Mouse (Mus musculus): ENCODE measurements at regions not wholly inside any gene's neighbourhood (a gene's known extent, or its start where the extent isn't known, plus 50 kb on each side); places are given as distances from the start of the nearest gene placed in this dataset.
"Not testable (repeated sequence)": the region's sequence is repeated elsewhere in the genome, so short reads cannot be mapped to it uniquely, and the experiment has no call there.

- DNase-seq: no peak
Measured at GRCm38 (mm10) chr1:112785135-112785681, 920.5 kb upstream of the Dsel start.

GRCm38 (mm10) chr1:112779801-112780200, 915.1 kb upstream of the Dsel start:
- no peak for DNase-seq

- DNase-seq: no peak
Measured at GRCm38 (mm10) chr1:112778551-112778950, 913.8 kb upstream of the Dsel start.

GRCm38 (mm10) chr1:112750643-112751042, 885.9 kb upstream of the Dsel start:
- not testable (repeated sequence) for DNase-seq

- DNase-seq: no peak
Measured at GRCm38 (mm10) chr1:112748497-112748896, 883.8 kb upstream of the Dsel start.

GRCm38 (mm10) chr1:112703939-112704338, 839.2 kb upstream of the Dsel start:
- DNase-seq: peak; percentile 4

- no peak for DNase-seq
Measured at GRCm38 (mm10) chr1:112658960-112659359, 794.2 kb upstream of the Dsel start.

- no peak for DNase-seq
Measured at GRCm38 (mm10) chr1:112638342-112638741, 773.6 kb upstream of the Dsel start.

Data from embryo, embryonic 11 days (tissue).